Mouse (Mus musculus): ENCODE results near the gene Gm10722. TPM values are rescaled to one million over a fixed set of nuclear protein-coding genes. Genes with fewer than 3 reads are reported as not detected.
"Not testable (repeated sequence)": the region's sequence is repeated elsewhere in the genome, so short reads cannot be mapped to it uniquely, and the experiment has no call there.

Gm10722 gene
- not detected in 2 replicates for polyA plus RNA-seq (2015; fragmentation: Nextera tagmentation; extraction: Ambion mirVana)

DNA sequence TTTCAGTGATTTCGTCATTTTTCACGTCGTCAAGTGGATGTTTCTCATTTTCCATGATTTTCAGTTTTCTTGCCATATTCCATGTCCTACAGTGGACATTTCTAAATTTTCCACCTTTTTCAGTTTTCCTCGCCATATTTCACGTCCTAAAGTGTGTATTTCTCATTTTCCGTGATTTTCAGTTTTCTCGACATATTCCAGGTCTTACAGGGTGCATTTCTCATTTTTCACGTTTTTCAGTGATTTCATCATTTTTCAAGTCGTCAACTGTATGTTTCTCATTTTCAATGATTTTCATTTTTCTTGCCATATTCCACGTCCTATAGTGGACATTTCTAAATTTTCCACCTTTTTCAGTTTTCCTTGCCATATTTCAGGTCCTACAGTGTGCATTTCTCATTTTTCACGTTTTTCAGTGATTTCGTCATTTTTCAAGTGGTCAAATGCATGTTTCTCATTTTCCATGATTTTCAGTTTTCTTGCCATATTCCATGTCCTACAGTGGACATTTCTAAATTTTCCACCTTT is at the start of gene Gm10722:
Gene Gm10722, plus strand, starts transcription at position 478 of the 528 bp plus-strand sequence.
- not testable (repeated sequence) for H3K27me3 ChIP-seq; H3K27ac ChIP-seq (replicated peaks); H3K4me1 ChIP-seq; ATAC-seq (ENCODE audit: insufficient number of reproducible peaks, low FRiP score, low TSS enrichment, low read depth); H3K36me3 ChIP-seq; H3K9me3 ChIP-seq (replicated peaks); H3K9ac ChIP-seq; H3K4me3 ChIP-seq (replicated peaks); H3K4me2 ChIP-seq (replicated peaks)
- 73% methylated on average over 12 of the region's 12 CpGs for WGBS

DNA sequence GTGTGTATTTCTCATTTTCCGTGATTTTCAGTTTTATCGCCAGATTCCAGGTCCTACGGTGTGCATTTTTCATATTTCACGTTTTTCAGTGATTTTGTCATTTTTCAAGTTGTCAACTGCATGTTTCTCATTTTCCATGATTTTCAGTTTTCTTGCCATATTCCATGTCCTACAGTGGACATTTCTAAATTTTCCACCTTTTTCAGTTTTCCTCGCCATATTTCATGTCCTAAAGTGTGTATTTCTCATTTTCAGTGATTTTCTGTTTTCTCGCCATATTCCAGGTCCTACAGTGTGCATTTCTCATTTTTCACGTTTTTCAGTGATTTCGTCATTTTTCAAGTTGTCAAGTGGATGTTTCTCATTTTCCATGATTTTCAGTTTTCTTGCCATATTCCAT is 284 bp downstream of the Gm10722 start:
- ATAC-seq (ENCODE audit: insufficient number of reproducible peaks, low FRiP score, low TSS enrichment, low read depth); H3K9ac ChIP-seq; H3K27me3 ChIP-seq; H3K4me1 ChIP-seq; H3K4me2 ChIP-seq (replicated peaks); H3K27ac ChIP-seq (replicated peaks); H3K9me3 ChIP-seq (replicated peaks); H3K4me3 ChIP-seq (replicated peaks); H3K36me3 ChIP-seq: not testable (repeated sequence)
- WGBS, result 65% methylated on average over 8 of the region's 8 CpGs

DNA sequence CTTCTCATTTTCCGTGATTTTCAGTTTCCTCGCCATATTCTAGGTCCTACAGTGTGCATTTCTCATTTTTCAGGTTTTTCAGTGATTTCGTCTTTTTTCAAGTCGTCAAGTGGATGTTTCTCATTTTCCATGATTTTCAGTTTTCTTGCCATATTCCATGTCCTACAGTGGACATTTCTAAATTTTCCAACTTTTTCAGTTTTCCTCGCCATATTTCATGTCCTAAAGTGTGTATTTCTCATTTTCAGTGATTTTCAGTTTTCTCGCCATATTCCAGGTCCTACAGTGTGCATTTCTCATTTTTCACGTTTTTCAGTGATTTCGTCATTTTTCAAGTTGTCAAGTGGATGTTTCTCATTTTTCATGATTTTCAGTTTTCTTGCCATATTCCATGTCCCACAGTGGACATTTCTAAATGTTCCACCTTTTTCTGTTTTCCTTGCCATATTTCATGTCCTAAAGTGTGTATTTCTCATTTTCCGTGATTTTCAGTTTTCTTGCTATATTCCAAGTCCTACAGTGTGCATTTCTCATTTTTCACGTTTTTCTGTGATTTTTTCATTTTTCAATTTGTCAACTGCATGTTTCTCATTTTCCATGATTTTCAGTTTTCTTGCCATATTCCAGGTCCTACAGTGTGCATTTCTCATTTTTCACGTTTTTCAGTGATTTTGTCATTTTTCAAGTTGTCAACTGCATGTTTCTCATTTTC is 1.4 kb downstream of the Gm10722 start:
- not testable (repeated sequence) for H3K36me3 ChIP-seq; H3K4me2 ChIP-seq (replicated peaks); H3K27me3 ChIP-seq; H3K27ac ChIP-seq (replicated peaks); H3K4me3 ChIP-seq (replicated peaks); H3K9me3 ChIP-seq (replicated peaks); H3K4me1 ChIP-seq; H3K9ac ChIP-seq
- ATAC-seq (ENCODE audit: insufficient number of reproducible peaks, low FRiP score, low TSS enrichment, low read depth), result peak; percentile 87
- 67% methylated on average over 9 of the region's 11 CpGs for WGBS

- not testable (repeated sequence) for H3K9ac ChIP-seq; H3K9me3 ChIP-seq (replicated peaks); H3K4me3 ChIP-seq (replicated peaks); H3K27ac ChIP-seq (replicated peaks); H3K4me2 ChIP-seq (replicated peaks); H3K36me3 ChIP-seq; ATAC-seq (ENCODE audit: insufficient number of reproducible peaks, low FRiP score, low TSS enrichment, low read depth); H3K4me1 ChIP-seq; H3K27me3 ChIP-seq
- WGBS, result 74% methylated on average over 6 of the region's 14 CpGs
Observed at GRCm38 (mm10) chr9:3002794-3003396, 2.2 kb downstream of the Gm10722 start, which contains the start of gene Gm11168. TSS of gene Gm11168 (plus strand) at chr9:3003346.

GRCm38 (mm10) chr9:3006179-3006578 is 5.5 kb downstream of the Gm10722 start:
- H3K4me3 ChIP-seq (replicated peaks), result not testable (repeated sequence)

DNA sequence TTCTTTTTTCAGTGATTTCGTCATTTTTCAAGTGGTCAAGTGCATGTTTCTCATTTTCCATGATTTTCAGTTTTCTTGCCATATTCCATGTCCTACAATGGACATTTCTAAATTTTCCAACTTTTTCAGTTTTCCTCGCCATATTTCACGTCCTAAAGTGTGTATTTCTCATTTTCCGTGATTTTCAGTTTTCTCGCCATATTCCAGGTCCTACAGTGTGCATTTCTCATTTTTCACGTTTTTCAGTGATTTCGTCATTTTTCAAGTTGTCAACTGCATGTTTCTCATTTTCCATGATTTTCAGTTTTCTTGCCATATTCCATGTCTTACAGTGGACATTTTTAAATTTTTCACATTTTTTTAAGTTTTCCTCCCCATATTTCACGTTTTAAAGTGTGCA is 5.9 kb downstream of the Gm10722 start:
- H3K36me3 ChIP-seq; H3K9ac ChIP-seq; H3K9me3 ChIP-seq (replicated peaks); H3K4me1 ChIP-seq; H3K27ac ChIP-seq (replicated peaks); H3K27me3 ChIP-seq; H3K4me3 ChIP-seq (replicated peaks); H3K4me2 ChIP-seq (replicated peaks): not testable (repeated sequence)
- WGBS, result 75% methylated on average over 8 of the region's 8 CpGs
- peak; percentile 79 for ATAC-seq (ENCODE audit: insufficient number of reproducible peaks, low FRiP score, low TSS enrichment, low read depth)

More at GRCm38 (mm10) chr9:3006179-3006578, 5.5 kb downstream of the Gm10722 start:
- 83% methylated on average over 1 of the region's 5 CpGs for WGBS
- ATAC-seq (ENCODE audit: insufficient number of reproducible peaks, low FRiP score, low TSS enrichment, low read depth); H3K4me1 ChIP-seq; H3K4me2 ChIP-seq (replicated peaks); H3K9me3 ChIP-seq (replicated peaks); H3K9ac ChIP-seq; H3K36me3 ChIP-seq; H3K27ac ChIP-seq (replicated peaks); H3K27me3 ChIP-seq: not testable (repeated sequence)

DNA sequence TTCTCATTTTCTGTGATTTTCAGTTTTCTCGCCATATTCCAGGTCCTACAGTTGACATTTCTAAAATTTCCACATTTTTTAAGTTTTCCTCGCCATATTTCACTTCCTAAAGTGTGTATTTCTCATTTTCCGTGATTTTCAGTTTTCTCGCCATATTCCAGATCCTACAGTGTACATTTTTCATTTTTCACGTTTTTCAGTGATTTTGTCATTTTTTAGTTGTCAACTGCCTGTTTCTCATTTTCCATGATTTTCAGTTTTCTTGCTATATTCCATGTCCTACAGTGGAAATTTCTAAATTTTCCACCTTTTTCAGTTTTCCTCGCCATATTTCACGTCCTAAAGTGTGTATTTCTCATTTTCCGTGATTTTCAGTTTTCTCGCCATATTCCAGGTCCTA is 6.5 kb downstream of the Gm10722 start:
- H3K9ac ChIP-seq; H3K4me3 ChIP-seq (replicated peaks); H3K27me3 ChIP-seq; H3K27ac ChIP-seq (replicated peaks); H3K36me3 ChIP-seq; H3K9me3 ChIP-seq (replicated peaks); H3K4me1 ChIP-seq; H3K4me2 ChIP-seq (replicated peaks): not testable (repeated sequence)
- 75% methylated on average over 8 of the region's 9 CpGs for WGBS
- ATAC-seq (ENCODE audit: insufficient number of reproducible peaks, low FRiP score, low TSS enrichment, low read depth), result peak; percentile 32

- ATAC-seq (ENCODE audit: insufficient number of reproducible peaks, low FRiP score, low TSS enrichment, low read depth), result peak; percentile 57; the same call in 1 of the 2 replicates
- WGBS, result no CpG with 5 or more reads among the region's 5 CpGs
Observed at GRCm38 (mm10) chr9:3009331-3009730, 8.6 kb downstream of the Gm10722 start.

DNA sequence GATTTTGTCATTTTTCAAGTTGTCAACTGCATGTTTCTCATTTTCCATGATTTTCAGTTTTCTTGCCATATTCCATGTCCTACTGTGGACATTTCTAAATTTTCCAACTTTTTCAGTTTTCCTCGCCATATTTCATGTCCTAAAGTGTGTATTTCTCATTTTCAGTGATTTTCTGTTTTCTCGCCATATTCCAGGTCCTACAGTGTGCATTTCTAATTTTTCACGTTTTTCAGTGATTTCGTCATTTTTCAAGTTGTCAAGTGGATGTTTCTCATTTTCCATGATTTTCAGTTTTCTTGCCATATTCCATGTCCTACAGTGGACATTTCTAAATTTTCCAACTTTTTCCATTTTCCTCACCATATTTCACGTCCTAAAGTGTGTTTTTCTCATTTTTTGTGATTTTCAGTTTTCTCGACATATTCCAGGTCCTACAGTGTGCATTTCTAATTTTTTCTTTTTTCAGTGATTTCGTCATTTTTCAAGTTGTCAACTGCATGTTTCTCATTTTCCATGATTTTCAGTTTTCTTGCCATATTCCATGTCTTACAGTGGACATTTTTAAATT is 11.4 kb downstream of the Gm10722 start:
- WGBS, result 78% methylated on average over 3 of the region's 7 CpGs
- H3K4me3 ChIP-seq (replicated peaks); H3K4me1 ChIP-seq; H3K36me3 ChIP-seq; ATAC-seq (ENCODE audit: insufficient number of reproducible peaks, low FRiP score, low TSS enrichment, low read depth); H3K9ac ChIP-seq; H3K4me2 ChIP-seq (replicated peaks); H3K27me3 ChIP-seq; H3K27ac ChIP-seq (replicated peaks); H3K9me3 ChIP-seq (replicated peaks): not testable (repeated sequence)

More at GRCm38 (mm10) chr9:3009331-3009730, 8.6 kb downstream of the Gm10722 start:
- H3K27me3 ChIP-seq; H3K4me2 ChIP-seq (replicated peaks); H3K27ac ChIP-seq (replicated peaks); H3K9me3 ChIP-seq (replicated peaks); H3K4me1 ChIP-seq; H3K4me3 ChIP-seq (replicated peaks); H3K36me3 ChIP-seq; H3K9ac ChIP-seq: not testable (repeated sequence)

DNA sequence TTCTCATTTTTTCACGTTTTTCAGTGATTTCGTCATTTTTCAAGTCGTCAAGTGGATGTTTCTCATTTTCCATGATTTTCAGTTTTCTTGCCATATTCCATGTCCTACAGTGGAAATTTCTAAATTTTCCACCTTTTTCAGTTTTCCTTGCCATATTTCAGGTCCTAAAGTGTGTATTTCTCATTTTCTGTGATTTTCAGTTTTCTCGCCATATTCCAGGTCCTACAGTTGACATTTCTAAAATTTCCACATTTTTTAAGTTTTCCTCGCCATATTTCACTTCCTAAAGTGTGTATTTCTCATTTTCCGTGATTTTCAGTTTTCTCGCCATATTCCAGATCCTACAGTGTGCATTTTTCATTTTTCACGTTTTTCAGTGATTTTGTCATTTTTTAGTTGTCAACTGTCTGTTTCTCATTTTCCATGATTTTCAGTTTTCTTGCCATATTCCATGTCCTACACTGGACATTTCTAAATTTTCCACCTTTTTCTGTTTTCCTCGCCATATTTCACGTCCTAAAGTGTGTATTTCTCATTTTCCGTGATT is 12.1 kb downstream of the Gm10722 start, which contains the start of gene Gm10721:
Gene Gm10721, plus strand, starts transcription at position 408 of the 547 bp plus-strand sequence.
- not testable (repeated sequence) for H3K27me3 ChIP-seq; H3K4me3 ChIP-seq (replicated peaks); H3K27ac ChIP-seq (replicated peaks); H3K36me3 ChIP-seq; H3K4me1 ChIP-seq; H3K9ac ChIP-seq; H3K9me3 ChIP-seq (replicated peaks); H3K4me2 ChIP-seq (replicated peaks)
- peak; percentile 55 for ATAC-seq (ENCODE audit: insufficient number of reproducible peaks, low FRiP score, low TSS enrichment, low read depth)
- 55% methylated on average over 1 of the region's 11 CpGs for WGBS

- H3K4me3 ChIP-seq (replicated peaks); ATAC-seq (ENCODE audit: insufficient number of reproducible peaks, low FRiP score, low TSS enrichment, low read depth); H3K4me1 ChIP-seq; H3K9ac ChIP-seq; H3K27me3 ChIP-seq; H3K4me2 ChIP-seq (replicated peaks); H3K36me3 ChIP-seq; H3K27ac ChIP-seq (replicated peaks); H3K9me3 ChIP-seq (replicated peaks): not testable (repeated sequence)
- WGBS, result 65% methylated on average over 5 of the region's 9 CpGs
Observed at GRCm38 (mm10) chr9:3015354-3015753, 14.6 kb downstream of the Gm10722 start, which contains the start of gene Gm10720. TSS of gene Gm10720 (plus strand) at chr9:3015654.

All from embryonic facial prominence, embryonic 15.5 days (tissue).